Mouse (Mus musculus) forebrain, embryonic 10.5 days (tissue): ENCODE measurements at regions not wholly inside any gene's neighbourhood (a gene's known extent, or its start where the extent isn't known, plus 50 kb on each side); places are given as distances from the start of the nearest gene placed in this dataset.

ENCODE experiments used
- DNase-seq: peaks from one replicate; pipeline ENCODE4 v3.0.0-alpha.2; 2017; ENCODE audit warnings: low spot score; ENCODE audit errors: extremely low spot score
- H3K27ac ChIP-seq: fragments of 300-500 bp; sonication (generic); 2 replicates; pipeline ENCODE4 v1.5.1; 2016; ENCODE audit warnings: mild to moderate bottlenecking
- H3K27me3 ChIP-seq: fragments of 300-500 bp; sonication (generic); 2 replicates; pipeline ENCODE4 v1.6.1; 2016; ENCODE audit warnings: mild to moderate bottlenecking; ENCODE audit not compliant: poor library complexity, severe bottlenecking
- H3K36me3 ChIP-seq: fragments of 300-500 bp; sonication (generic); replicated peaks from 2 replicates; pipeline ENCODE4 v1.6.1; 2016; ENCODE audit warnings: mild to moderate bottlenecking, moderate library complexity
- H3K4me1 ChIP-seq: fragments of 300-500 bp; sonication (generic); 2 replicates; pipeline ENCODE4 v1.6.1; 2016
- H3K4me3 ChIP-seq: fragments of 300-500 bp; sonication (generic); 2 replicates; pipeline ENCODE4 v1.5.1; 2016; ENCODE audit warnings: mild to moderate bottlenecking, moderate library complexity
- H3K9me3 ChIP-seq: fragments of 300-500 bp; sonication (generic); 2 replicates; pipeline ENCODE4 v1.6.1; 2016; ENCODE audit warnings: mild to moderate bottlenecking, moderate library complexity
- WGBS: fragments of 180-500 bp; shearing (Covaris S2); methylation state at CpG from one replicate; pipeline ENCODE4 v1.1.7; 2016; 5-methylcytosine and 5-hydroxymethylcytosine counted together

DNA sequence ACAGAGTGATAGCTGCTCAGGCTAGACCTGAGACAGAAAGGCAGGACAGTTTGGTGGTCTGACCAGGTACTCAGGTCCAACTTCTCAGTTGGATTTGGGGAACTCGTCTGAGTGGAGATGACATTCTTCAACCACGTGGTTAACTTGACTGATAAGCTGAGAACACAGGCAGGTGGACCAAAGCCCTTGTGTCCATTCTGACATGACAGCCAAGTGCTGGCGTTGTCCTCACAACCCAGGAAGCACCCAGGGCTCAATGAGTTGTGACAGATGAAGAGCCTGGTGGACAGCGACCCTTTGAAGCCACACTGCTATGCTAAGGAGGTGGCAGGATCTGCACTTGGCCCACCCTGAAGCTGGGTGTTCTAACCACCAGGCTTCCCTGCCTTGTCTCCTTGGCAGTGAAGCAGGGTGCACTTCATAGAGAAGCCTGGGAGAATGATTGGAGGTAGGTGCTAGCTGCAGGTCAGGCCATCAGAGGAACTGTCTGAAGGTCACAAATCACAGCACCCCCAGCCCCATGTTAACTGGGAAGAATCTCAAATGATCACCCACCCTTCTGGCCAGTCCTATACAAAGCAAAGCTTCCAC is 87.6 kb downstream of the 1700001O22Rik start:
- peaks cover 12% of the 10 kb centered on the region; the same call in 1 of the 2 replicates for H3K27me3 ChIP-seq
- H3K36me3 ChIP-seq, result no peaks in the 10 kb centered on the region
- WGBS, result 72% methylated on average over 4 of the region's 4 CpGs
- no peak for DNase-seq
- no peak overlapping the region; the same call in 1 of the 2 replicates for H3K4me3 ChIP-seq
- peaks cover 94% of the 10 kb centered on the region for H3K4me1 ChIP-seq
- H3K27ac ChIP-seq, result peak overlapping the region; percentile 99
- H3K9me3 ChIP-seq, result no peaks in the 10 kb centered on the region

DNA sequence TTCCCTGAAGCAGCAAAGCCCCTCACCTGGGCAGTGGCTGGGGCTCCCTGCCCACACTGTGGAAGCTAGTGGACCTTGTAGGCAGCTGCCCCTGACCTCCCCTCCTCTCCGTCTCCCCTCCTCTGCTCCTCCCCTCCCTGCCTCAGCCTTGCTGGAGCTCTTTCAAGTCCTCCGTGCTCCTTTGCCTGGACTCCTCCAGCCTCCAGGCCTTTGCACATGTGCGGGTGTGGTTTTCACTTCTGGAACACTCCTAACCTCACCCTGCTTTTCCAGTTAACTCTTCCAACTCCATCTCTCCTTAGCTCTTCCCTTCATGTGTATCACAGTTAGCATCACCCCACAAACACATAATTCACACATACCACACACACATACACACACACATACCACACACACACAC is 89.9 kb downstream of the 1700001O22Rik start:
- Histone ChIP-seq H3K4me3 (no peak overlapping the region), H3K9me3 (no peaks in the 10 kb centered on the region), H3K4me1 (peaks cover 87% of the 10 kb centered on the region), H3K27ac (peak overlapping the region; percentile 99), H3K27me3 (peaks cover 17% of the 10 kb centered on the region; the same call in 1 of the 2 replicates), H3K36me3 (no peaks in the 10 kb centered on the region)
- no peak for DNase-seq
- 30% methylated on average over 3 of the region's 3 CpGs for WGBS

DNA sequence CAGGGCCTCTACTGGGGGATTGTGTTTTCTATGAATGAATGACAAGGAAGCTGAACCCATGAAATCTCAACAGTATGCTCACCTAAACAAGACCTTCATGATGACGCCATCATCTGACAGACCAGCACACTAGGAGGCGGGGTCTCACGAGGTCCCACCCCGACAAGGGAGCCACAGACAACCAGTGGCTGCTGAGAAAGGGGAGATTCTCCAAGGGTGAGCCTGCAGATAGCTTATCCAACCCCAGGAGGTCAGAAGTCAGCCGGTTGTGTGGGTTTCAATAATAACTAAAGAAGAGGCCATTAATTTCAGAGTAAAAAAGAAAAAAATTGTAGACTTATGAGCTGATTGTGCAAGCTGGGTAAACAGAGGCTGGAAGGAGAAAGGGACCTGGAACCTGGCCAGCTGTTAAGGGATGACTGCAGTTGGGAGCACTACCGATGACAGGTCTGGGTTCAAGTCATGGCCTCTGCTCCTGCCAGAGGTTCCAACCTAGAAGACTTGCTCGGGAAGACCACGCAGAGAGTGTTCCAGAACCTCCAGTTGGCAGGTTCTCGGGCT is 90.5 kb downstream of the 1700001O22Rik start:
- H3K27me3 ChIP-seq, result peaks cover 17% of the 10 kb centered on the region; the same call in 1 of the 2 replicates
- H3K27ac ChIP-seq, result peak overlapping the region; percentile 99
- H3K4me3 ChIP-seq, result no peak overlapping the region
- peaks cover 87% of the 10 kb centered on the region for H3K4me1 ChIP-seq
- DNase-seq, result no peak
- no peaks in the 10 kb centered on the region for H3K9me3 ChIP-seq
- 64% methylated on average over 9 of the region's 9 CpGs for WGBS
- no peaks in the 10 kb centered on the region for H3K36me3 ChIP-seq

DNA sequence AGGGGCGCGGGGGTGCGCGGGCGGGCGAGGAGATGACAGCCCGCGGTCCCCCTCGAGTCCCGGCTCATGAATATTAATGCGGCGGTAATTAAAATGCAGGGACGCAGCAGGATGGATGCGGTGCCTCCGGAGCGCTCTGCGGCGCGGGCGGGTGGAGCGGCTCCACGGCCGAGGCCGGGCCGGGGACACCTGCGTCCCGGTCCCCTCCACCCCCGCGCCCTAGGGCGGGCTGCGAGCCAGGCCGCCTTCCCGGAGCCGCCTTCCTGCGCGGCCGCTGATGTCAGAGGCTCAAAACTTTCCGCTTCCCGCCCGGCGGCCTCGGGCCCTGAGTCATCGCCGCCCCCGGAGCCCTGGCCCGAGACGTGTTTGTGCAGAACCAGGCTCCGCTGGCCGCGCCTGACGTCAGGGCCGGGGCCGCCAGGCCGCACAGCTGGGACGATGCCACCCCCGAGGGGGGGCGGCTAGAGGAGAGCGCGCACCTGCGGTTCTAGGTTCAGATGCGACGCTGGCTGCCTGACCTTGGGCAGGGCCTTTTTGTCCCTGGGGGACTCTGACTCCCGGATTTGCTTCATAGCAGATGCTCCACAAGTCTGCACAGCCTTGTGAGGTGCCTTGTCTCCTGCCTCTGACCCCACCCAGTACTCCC is 91.5 kb downstream of the 1700001O22Rik start:
- DNase-seq, result peak; percentile 60
- H3K4me1 ChIP-seq, result peaks cover 87% of the 10 kb centered on the region
- WGBS, result under 1% methylated on average over 63 of the region's 63 CpGs
- H3K27ac ChIP-seq, result peak overlapping the region; percentile 99
- H3K9me3 ChIP-seq, result no peaks in the 10 kb centered on the region
- peaks cover 17% of the 10 kb centered on the region; the same call in 1 of the 2 replicates for H3K27me3 ChIP-seq
- H3K36me3 ChIP-seq, result no peaks in the 10 kb centered on the region
- H3K4me3 ChIP-seq, result peak overlapping the region; percentile 60

DNA sequence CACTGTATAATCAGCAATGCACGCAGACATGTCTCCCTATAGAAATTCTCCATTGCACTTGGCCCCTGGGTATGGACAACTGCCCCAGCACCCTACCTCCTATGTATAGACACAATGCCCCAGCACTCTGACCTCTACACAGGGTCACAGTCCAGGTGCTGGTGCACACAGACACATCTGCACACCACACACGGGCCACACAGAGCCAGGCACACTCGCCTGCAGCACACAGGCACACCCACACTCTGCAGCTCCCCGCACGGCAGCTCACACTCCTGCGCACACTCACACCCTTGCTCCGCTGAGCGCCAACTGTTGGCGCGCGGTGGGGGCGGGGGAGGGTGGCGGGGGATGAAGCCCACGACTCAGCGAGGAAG is 92.0 kb downstream of the 1700001O22Rik start:
- H3K4me1 ChIP-seq, result peaks cover 87% of the 10 kb centered on the region

DNA sequence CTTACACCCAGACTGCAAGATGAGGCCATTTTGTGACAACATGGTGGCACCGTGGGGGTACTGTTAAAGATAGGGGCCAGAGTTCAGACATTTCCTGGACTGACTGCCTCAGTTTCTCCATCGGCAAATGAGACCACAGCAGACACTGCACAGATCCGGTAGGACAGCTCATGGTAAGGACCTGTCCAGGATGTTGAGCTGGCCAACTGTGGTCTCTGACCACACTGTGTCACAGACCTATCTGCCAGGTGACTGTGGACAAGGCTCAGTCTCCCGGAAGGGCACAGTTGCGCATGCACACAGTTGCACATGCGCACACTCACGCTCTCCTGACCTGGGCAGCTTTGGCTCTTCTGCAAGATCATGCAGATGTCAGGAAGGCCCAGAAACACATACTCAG is 92.6 kb downstream of the 1700001O22Rik start:
- Histone ChIP-seq H3K4me1 (peaks cover 87% of the 10 kb centered on the region), H3K4me3 (no peak overlapping the region), H3K27me3 (peaks cover 17% of the 10 kb centered on the region; the same call in 1 of the 2 replicates), H3K27ac (peak overlapping the region; percentile 99), H3K36me3 (no peaks in the 10 kb centered on the region), H3K9me3 (no peaks in the 10 kb centered on the region)
- no peak for DNase-seq
- WGBS, result 90% methylated on average over 7 of the region's 7 CpGs

More for the DNA sequence above, 92.0 kb downstream of the 1700001O22Rik start:
- Histone ChIP-seq H3K27ac (peak overlapping the region; percentile 99), H3K4me3 (peak overlapping the region; percentile 60), H3K36me3 (no peaks in the 10 kb centered on the region), H3K27me3 (peaks cover 17% of the 10 kb centered on the region; the same call in 1 of the 2 replicates), H3K9me3 (no peaks in the 10 kb centered on the region)
- WGBS, result 5% methylated on average over 15 of the region's 15 CpGs
- DNase-seq, result peak; percentile 53

DNA sequence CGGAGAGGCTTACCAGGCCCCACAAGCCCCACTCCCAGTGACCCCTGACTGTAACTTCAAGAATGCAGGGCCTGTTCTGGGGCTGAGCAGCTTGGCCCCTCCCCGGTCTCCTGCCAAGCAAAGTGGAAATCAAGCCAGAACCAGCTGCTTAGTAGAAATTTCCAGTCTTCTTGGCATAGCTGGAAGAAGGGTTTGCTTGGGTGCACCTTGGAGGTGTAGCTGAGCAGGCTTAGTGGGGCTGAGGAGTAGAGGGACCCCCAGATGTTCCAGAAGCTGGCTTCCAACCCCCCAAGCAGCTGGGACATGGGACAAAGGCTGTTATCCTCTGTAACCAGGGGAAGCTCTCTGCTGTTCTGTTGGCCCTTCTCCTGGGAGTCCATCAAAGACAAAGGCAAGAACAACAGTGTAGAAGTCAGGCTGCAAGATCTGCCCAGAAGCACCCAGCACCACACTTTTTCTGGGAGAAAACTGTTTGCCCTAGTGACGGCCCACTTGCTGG is 94.0 kb downstream of the 1700001O22Rik start:
- no peak overlapping the region for H3K4me3 ChIP-seq
- DNase-seq, result no peak

DNA sequence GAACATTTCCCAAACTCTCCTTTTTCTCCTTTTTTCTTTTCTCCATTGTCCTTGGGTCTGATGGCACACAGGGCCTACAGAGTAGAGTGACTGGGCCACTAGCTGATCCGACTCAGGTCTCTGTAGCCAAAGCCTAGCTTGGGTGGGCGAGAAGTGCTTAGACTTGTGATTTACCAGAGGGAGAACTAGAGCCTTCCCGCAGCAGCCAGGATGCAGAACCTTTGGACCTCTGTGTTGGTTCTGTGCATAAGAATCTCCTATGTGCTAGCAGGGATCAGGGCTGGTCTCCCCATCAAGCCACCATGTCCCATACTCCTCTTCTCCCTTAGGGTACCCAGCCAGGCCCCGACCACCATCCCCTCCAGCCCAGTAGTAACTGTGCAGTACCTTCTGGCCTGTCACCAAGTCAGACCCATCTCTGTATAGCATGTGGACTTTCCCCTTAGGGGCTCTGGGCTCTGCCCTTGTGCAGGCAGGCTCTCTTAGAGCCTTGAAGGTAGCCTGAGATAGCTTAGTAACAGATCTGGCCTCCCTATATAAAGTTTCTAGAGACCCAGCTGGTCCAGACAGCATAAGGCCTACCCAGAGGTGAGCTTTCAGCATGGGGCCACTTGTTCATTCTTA is 94.6 kb downstream of the 1700001O22Rik start:
- peak overlapping the region; percentile 54; the same call in 1 of the 2 replicates for H3K4me3 ChIP-seq
- H3K27ac ChIP-seq, result peak overlapping the region; percentile 99
- 47% methylated on average over 4 of the region's 4 CpGs for WGBS
- H3K9me3 ChIP-seq, result peaks cover 9% of the 10 kb centered on the region
- DNase-seq, result no peak
- peaks cover 17% of the 10 kb centered on the region; the same call in 1 of the 2 replicates for H3K27me3 ChIP-seq
- peaks cover 5% of the 10 kb centered on the region; the same call in 1 of the 2 replicates for H3K36me3 ChIP-seq
- H3K4me1 ChIP-seq, result peaks cover 77% of the 10 kb centered on the region

More for the DNA sequence above, 94.0 kb downstream of the 1700001O22Rik start:
- H3K27ac ChIP-seq, result peak overlapping the region; percentile 99
- 64% methylated on average over 3 of the region's 3 CpGs for WGBS
- peaks cover 17% of the 10 kb centered on the region; the same call in 1 of the 2 replicates for H3K27me3 ChIP-seq
- peaks cover 3% of the 10 kb centered on the region for H3K9me3 ChIP-seq
- H3K4me1 ChIP-seq, result peaks cover 79% of the 10 kb centered on the region
- peaks cover under 1% of the 10 kb centered on the region; the same call in 1 of the 2 replicates for H3K36me3 ChIP-seq

DNA sequence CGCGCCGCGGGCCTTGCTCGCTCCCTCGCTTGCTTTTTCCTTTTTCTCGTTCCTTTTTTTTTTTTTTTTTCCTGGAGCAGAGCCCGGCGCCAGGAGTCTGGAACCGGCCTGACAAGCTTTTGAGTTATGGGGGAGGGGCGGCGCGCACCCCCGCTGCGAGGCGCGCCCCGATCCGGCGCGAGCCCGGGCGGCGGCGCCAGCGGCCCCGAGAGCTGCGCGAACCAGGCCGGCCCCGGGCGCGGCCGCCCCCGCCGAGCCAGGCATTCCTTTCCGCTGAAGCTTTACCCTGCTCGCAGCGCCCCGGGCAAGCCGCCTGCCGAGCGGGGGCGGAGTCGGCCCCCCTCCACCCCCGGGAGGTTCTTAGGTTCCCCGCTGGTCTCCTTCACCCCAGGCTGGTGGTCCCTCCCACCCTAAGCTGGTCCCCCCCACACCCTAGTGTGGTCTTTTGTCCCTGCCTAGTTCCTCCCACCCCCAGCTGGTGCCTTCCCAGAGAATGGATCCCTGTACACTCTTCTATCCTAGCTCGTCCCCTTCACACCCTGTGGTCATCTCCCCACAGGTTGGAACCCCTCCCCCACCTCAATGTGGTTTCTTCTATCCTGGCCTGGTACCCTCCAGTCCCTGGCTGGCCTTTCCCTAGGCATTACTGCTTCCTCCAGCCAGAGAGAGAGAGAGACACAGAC is 95.3 kb downstream of the 1700001O22Rik start:
- Histone ChIP-seq H3K4me1 (peaks cover 70% of the 10 kb centered on the region), H3K27me3 (peaks cover 17% of the 10 kb centered on the region; the same call in 1 of the 2 replicates), H3K36me3 (peaks cover 5% of the 10 kb centered on the region; the same call in 1 of the 2 replicates), H3K27ac (peak overlapping the region; percentile 99), H3K9me3 (peaks cover 10% of the 10 kb centered on the region), H3K4me3 (peak overlapping the region; percentile 54)
- WGBS, result under 1% methylated on average over 48 of the region's 48 CpGs
- peak; percentile 69 for DNase-seq

DNA sequence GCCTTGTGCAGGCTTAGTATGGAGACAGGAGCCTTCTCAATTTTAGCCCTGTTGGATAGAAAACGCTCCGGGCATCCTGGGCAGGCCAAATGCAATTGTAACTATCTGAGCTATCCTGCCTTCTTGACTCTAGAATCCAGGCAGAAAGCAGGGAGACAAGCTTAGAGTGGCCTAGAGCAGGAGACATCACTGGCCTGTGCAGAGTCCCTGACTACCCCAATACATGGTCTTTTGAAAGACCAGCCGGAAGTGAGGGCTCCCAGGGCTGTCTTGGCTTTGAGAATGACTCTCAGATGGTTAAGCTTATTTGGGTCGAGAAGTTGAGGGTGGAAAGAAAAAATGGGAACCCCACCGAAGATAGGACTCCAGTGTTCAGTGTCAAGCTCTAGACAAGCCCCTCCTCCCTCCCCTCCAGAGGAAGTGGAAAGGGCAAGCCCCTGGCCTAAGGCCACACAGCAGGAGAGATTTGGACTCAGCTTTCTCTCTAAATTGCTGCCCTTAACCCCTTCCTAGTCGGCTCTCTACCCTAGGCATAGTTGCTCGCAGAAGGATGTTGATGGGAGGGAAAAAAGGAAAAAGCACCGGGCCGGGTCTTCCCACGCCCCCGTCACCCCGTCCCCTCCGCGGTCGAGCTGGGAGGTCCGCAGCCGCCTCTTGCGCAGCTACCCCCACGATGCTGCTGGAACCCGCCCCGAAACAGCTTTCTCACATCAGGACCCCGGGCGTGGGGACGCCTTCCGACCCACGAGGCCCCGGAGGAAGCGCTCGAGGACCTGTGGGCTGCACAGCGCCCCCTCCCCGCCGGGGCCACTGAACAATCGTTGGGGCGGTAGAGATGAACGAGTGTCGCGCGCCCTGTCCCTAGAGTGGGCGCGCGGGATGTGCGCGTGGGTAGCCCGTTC is 96.1 kb downstream of the 1700001O22Rik start:
- peaks cover 68% of the 10 kb centered on the region for H3K4me1 ChIP-seq
- DNase-seq, result peak; percentile 74
- peaks cover 5% of the 10 kb centered on the region; the same call in 1 of the 2 replicates for H3K36me3 ChIP-seq
- 2% methylated on average over 44 of the region's 44 CpGs for WGBS
- peaks cover 10% of the 10 kb centered on the region for H3K9me3 ChIP-seq
- peaks cover 10% of the 10 kb centered on the region; the same call in 1 of the 2 replicates for H3K27me3 ChIP-seq
- H3K27ac ChIP-seq, result peak overlapping the region; percentile 99
- peak overlapping the region; percentile 54 for H3K4me3 ChIP-seq

DNA sequence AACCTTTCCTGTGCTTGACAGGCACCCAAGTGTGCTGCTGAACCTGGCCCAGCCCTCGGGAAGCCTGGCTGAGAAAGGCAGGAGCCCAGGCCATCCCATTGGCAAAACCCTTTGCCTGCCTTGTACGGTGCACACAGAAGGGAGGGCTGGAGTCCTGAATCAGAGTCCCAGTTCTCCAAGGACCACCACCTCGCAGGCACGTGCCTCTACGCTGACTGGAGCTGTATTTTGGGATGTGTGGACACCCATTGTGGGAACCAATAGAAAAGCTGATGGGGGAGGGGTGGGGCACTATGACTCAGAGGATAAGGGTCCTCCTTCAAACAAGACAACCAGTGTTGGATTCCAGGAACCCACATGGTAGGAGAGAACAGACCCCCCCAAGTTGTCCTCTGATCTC is 97.4 kb downstream of the 1700001O22Rik start:
- H3K36me3 ChIP-seq, result peaks cover 5% of the 10 kb centered on the region; the same call in 1 of the 2 replicates
- peak overlapping the region; percentile 99 for H3K27ac ChIP-seq
- no peak for DNase-seq
- H3K4me3 ChIP-seq, result no peak overlapping the region
- peaks cover 7% of the 10 kb centered on the region; the same call in 1 of the 2 replicates for H3K27me3 ChIP-seq
- peaks cover 10% of the 10 kb centered on the region for H3K9me3 ChIP-seq
- WGBS, result 67% methylated on average over 5 of the region's 5 CpGs
- H3K4me1 ChIP-seq, result peaks cover 60% of the 10 kb centered on the region
